Mouse (Mus musculus): ENCODE results near the gene Hdgfl1. TPM values are rescaled to one million over a fixed set of nuclear protein-coding genes. Genes with fewer than 3 reads are reported as not detected.
A peak's percentile ranks its signal among the peaks of the same experiment; 100 is the strongest.

Hdgfl1 gene
- not detected in 2 replicates for polyA plus RNA-seq (2012; rRNA removed)

DNA sequence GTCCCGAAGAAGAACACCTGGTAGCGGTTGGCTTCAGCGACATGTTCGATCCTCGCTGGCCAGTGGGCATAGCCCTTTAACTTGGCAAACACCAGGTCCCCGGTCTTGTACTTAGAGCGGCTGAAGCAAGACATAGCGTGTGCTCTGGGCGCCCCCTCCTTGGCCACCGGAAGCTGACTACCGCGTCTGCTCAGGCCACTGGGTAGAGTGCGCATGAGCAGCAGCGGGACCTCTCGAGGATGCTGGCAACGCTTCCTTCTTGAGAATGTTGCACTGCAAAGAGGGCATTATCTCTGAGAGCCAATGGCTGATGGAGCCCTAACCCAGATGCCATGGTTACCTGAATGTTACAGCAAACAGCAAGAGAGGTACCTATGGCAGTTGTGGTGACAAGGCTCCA is at the start of gene Hdgfl1:
Gene Hdgfl1, minus strand, starts transcription at position 211 of the 400 bp plus-strand sequence.
- WGBS = 96% methylated on average over 16 of the region's 16 CpGs

GRCm38 (mm10) chr13:26795460-26795859 is 25.5 kb upstream of the Hdgfl1 start:
- DNase-seq (ENCODE audit: low read depth, low spot score) = no peak
- WGBS = 53% methylated on average over 3 of the region's 3 CpGs

More for the DNA sequence above, at the start of gene Hdgfl1:
- DNase-seq (ENCODE audit: low read depth, low spot score) = no peak

GRCm38 (mm10) chr13:26769424-26769823 is 541 bp downstream of the Hdgfl1 start:
- 93% methylated on average over 15 of the region's 15 CpGs for WGBS

DNA sequence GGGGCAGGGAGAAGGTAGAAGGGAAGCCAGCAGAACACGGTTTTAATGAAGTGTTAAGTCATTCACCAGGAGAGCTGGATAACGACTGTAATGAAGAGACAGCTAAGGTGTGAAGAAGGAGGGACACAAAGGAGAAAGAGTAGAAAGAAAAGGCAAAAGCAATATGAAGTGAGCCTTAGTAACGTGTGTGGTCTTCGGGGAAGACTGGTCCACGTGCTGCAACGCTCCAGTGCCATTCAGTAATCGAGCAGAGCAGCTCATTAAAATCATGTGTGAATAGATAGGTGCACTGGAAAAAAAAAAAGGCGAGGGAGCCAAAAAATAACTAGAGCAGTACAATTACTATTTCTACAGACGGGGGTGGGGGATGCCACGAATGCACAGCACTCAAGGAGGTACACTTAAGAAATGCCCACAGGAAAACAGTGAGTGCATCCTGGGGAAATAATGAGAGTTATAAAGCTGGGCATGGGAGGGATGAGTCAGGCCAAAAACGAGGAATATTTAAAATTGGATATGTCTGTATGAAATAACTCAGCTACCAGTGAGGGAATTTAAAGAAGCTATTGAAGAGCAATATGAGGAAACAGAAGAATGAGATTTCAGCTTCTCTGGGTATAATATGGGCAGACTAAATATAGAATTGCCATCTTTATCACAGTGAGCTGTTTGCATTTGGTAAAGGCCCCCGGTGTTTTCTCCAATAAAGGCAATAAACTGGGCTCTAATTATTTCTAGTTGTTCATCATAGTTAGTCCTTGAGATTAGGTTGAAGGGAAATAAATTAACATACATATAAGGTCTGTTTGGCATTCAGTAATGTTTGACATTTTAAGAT is 7.8 kb downstream of the Hdgfl1 start:
- DNase-seq (ENCODE audit: low read depth, low spot score) = no peak
- WGBS = 72% methylated on average over 12 of the region's 12 CpGs

More at GRCm38 (mm10) chr13:26769424-26769823, 541 bp downstream of the Hdgfl1 start:
- DNase-seq (ENCODE audit: low read depth, low spot score) = no peak

DNA sequence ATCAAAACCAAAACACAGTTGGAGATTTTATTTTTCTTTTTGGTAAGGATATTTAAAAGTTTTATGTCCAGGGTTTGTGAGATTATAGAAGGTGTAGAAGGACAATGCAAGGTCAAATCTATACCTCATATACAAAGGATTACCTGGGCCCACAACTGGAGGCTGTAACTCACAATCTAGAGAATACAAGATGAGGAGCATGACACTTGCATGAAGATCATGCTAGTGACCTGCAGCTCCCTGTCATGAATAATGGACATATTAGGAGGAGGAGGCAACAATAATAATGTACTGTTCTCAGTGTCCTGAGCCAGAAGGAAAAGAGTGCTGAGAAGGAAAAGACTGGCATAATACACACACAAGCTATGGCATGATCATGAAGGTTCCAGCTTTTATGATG is 17.1 kb downstream of the Hdgfl1 start:
- no peak for DNase-seq (ENCODE audit: low read depth, low spot score)

DNA sequence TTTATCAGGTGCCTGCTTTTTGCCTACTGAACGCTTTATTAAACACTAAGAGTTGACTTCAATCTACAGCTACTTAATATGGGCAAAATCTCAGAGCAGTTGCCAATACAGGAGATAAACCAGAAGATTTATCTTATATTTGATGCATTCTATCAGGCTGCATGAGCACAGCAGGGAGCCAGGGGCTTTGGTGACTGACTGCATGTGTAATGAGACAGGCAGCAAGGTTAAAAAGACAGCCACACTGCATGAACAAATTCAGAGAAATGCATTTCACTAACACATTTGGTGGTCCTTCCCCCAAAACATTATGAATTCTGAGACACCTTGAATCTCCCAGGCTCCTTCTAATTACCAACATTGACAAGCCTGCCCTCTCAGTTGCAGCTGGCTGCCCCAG is 17.6 kb downstream of the Hdgfl1 start:
- DNase-seq (ENCODE audit: low read depth, low spot score) = no peak
- 96% methylated on average over 1 of the region's 1 CpGs for WGBS

DNA sequence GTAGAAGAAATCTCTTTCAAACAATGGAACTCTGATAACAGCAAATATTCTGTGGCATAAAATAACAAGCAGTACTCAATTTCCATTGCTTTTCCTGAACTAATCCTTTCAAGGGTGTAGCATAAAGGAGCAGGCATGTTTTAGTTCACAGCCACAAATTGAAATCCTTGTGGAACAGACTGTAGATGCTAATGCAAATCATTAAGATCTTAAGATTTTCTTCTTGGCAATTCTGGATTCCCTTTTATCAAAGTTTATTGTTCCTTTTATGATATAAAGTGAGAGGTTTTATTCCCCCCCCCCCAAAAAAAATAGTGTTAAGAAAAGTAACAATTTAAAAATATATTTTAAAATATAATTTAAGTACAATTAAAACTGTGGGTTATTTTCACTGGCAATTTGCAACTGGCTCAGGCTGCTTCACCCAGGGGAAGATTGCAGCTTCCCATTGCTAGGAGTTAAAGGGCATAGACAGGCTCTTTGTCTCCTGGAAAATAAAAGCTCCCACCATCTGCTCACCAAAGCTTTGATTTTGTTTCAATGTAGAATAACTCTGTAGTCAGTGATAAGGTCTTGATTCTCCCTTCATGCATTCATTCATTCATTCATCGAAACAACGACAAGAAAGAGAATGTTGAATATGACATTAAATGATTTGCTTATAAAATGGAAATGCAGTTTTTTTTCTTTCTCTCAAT is 24.1 kb downstream of the Hdgfl1 start:
- WGBS = 94% methylated on average over 2 of the region's 2 CpGs

DNA sequence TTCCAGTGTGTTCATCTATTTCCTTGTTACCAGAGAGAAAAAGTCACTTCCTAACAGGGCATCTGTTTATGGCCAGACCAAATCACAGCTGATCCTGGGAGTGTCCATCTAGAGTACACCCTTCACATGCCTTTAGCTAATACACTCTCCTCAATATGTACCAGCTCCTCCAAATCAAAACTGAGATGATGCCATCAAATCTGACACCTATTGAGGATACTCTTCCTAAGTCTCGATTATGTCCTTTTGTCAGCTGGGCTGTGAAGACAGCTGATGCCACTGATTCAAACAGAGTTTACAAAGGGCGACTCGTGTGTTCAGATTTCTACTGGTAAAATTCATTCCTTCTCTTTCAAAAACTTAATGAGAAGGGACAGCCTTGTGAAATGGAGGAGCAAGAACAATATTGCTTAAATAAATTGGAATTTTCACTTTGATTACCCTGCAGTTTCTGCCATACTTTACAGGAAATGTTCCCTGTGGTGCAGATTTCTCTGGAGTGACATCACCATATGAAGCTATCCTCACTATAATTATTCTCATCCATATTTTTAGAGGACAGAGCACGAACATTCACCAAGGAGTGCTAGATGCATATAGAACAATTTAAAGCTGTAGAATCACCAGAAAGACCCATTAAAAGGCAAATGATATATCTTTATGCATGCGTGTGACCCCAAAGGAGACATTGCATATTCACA is 24.8 kb downstream of the Hdgfl1 start:
- WGBS = 82% methylated on average over 5 of the region's 5 CpGs
- DNase-seq (ENCODE audit: low read depth, low spot score) = no peak

More for the DNA sequence above, 24.1 kb downstream of the Hdgfl1 start:
- no peak for DNase-seq (ENCODE audit: low read depth, low spot score)

DNA sequence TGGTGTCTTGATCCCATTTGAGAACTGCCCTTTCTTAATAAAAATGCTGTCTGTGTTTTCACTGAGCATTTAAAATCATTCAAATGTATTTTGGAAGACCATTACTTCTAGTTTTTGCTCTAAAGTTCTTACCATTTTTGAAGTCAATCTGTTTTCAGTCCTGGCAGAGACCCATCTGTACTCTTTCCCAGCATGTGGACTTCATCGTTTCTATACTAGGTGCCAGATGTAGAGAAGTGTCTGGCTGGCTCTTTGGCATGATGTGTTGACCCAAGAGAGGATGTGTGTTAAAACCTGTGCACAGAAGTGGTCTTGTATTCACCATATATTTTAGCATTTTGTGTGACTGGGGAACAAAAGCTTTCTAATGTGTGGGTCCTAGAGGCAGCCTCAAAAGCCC is 25.9 kb downstream of the Hdgfl1 start:
- no peak for DNase-seq (ENCODE audit: low read depth, low spot score)
- 71% methylated on average over 1 of the region's 1 CpGs for WGBS

DNA sequence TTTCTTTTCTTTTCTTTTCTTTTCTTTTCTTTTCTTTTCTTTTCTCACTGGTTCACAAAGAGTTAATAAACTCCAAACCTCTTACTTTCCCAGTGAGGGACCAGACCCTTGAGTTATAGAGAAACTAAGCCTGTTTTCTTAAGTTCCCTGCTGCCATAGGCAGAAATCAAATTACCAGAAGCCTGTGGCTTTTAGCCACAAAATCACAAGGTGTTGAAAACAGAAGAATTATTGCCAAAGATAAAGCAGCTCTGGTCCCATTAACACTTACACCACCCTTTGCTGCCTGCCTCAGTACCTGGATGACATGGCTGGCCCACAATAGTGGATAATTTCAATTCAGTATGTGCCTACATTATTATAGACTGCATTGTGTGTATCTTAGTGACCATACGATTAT is 35.0 kb downstream of the Hdgfl1 start:
- 74% methylated on average over 1 of the region's 1 CpGs for WGBS
- DNase-seq (ENCODE audit: low read depth, low spot score) = no peak

DNA sequence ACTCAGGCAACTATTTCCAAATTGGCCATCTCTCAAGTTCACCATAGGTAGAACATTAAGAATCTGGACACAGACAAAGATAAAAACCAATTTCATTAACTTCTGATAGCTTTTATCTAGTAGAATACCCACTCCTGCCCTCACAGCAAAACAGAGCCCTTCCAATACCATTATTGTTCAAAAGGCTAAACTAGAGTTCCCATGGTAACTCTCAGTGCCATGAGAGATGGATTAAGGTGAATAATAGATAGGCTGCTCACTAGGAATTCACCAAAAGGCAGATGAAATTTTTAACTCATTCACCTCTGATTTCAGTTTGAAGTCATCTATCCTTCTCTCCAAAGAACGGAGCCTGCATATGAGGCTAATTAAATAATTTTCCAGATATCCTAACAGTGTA is 45.7 kb downstream of the Hdgfl1 start:
- no peak for DNase-seq (ENCODE audit: low read depth, low spot score)
- WGBS = 96% methylated on average over 1 of the region's 1 CpGs

GRCm38 (mm10) chr13:26721333-26721732 is 48.6 kb downstream of the Hdgfl1 start:
- DNase-seq (ENCODE audit: low read depth, low spot score) = no peak
- WGBS = 10% methylated on average over 6 of the region's 6 CpGs

GRCm38 (mm10) chr13:26720917-26721316 is 49.0 kb downstream of the Hdgfl1 start:
- DNase-seq (ENCODE audit: low read depth, low spot score) = peak; percentile 19
- 10% methylated on average over 1 of the region's 1 CpGs for WGBS

- WGBS = 72% methylated on average over 5 of the region's 5 CpGs
- DNase-seq (ENCODE audit: low read depth, low spot score) = no peak
Observed at GRCm38 (mm10) chr13:26719146-26719715, 50.7 kb downstream of the Hdgfl1 start.

Measured in large intestine, adult 2 months (tissue).